Mouse (Mus musculus): Measurements from ENCODE around the gene Foxp1.

DNA sequence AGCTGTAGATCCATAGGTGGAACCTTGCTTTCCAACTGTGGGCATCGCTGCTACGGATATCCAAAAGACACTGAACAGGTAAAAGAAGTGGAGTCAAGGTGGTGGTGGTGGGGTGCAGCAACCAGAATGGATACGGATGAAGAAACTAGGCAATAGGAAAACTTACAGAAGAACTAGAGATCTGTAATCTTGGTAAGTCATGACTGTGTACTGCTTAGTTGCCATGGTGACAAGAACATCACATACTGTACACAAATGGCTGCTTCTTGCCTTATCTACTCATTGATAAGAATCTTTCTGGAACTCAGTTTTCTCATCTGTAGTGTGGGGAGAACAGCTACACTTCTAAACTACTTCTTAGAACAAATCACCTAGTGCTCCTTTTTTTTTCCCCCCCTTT lies 302.0 kb downstream of the Foxp1 start:
- TF ChIP-seq CTCF (IDR thresholded peaks at IDR 0.05; ENCODE audit: low read depth, low read length) (no peak), GATA1 (IDR thresholded peaks at IDR 0.05; ENCODE audit: borderline replicate concordance, low read length) (no peak), POLR2AphosphoS5 (IDR thresholded peaks at IDR 0.05; ENCODE audit: insufficient replicate concordance, low read depth, low read length) (no peak), TAL1 (conservative IDR thresholded peaks at IDR 0.05; ENCODE audit: low read depth, low read length) (no peak), GATA2 (IDR thresholded peaks at IDR 0.05; ENCODE audit: borderline replicate concordance, low read depth, low read length) (no peak)

Measured in G1E (cell line).